Mouse (Mus musculus) layer of hippocampus, adult 2 months (tissue): ENCODE data around the gene Larp6. TPM values are rescaled to one million over a fixed set of nuclear protein-coding genes. Genes with fewer than 3 reads are reported as not detected.
A peak's percentile ranks its signal among the peaks of the same experiment; 100 is the strongest.

ENCODE experiments used
- DNase-seq, 2 experiments: peaks; one replicate each; pipeline ENCODE4 v3.0.0; 2022; ENCODE audit warnings: low spot score in 2 of 2
- H3K27ac ChIP-seq: fragments of 200-600 bp; 2 replicates; pipeline ENCODE4 v1.8.1; 2022
- H3K4me3 ChIP-seq: fragments of 200-600 bp; 2 replicates; pipeline ENCODE4 v1.8.1; 2022; ENCODE audit warnings: mild to moderate bottlenecking
- CTCF ChIP-seq: fragments of 200-600 bp; conservative IDR thresholded peaks from 2 replicates; pipeline ENCODE4 v1.8.1; 2022; ENCODE audit warnings: antibody characterized with exemption, mild to moderate bottlenecking, moderate library complexity
- total RNA-seq, 2 experiments: library from RNA; stranded (reverse); gene quantifications; 2 replicates each; pipeline ENCODE4 v1.2.3; 2021

The Larp6 gene
- total RNA-seq, 2 experiments from 2014 or later, result 37.9 to 39.2 TPM

- H3K27ac ChIP-seq, result no peak overlapping the region
- H3K4me3 ChIP-seq, result no peak overlapping the region
- peak; percentile 95 for TF ChIP-seq CTCF
- DNase-seq, result peak in 1 of 2 experiments; percentile 69
These were observed 43.5 kb downstream of the Larp6 start for GRCm38 (mm10) chr9:60756258-60756657.

- TF ChIP-seq CTCF, result no peak
- Histone ChIP-seq H3K27ac (no peak overlapping the region), H3K4me3 (no peak overlapping the region)
- no peak for DNase-seq
These were observed 44.3 kb downstream of the Larp6 start for GRCm38 (mm10) chr9:60756866-60757740.

- no peak for TF ChIP-seq CTCF
These were observed 45.0 kb downstream of the Larp6 start for GRCm38 (mm10) chr9:60757817-60758216.

GRCm38 (mm10) chr9:60759436-60760007 is 46.7 kb downstream of the Larp6 start:
- H3K4me3 ChIP-seq, result no peak overlapping the region
- H3K27ac ChIP-seq, result no peak overlapping the region
- no peak for DNase-seq
- TF ChIP-seq CTCF, result no peak

More at GRCm38 (mm10) chr9:60757817-60758216, 45.0 kb downstream of the Larp6 start:
- H3K4me3 ChIP-seq, result no peak overlapping the region
- no peak overlapping the region for H3K27ac ChIP-seq
- DNase-seq, result no peak

GRCm38 (mm10) chr9:60765181-60765580 is 52.4 kb downstream of the Larp6 start:
- no peak for TF ChIP-seq CTCF
- DNase-seq, result no peak
- Histone ChIP-seq H3K27ac (no peak overlapping the region), H3K4me3 (no peak overlapping the region)

GRCm38 (mm10) chr9:60768393-60768792 is 55.6 kb downstream of the Larp6 start:
- Histone ChIP-seq H3K4me3 (no peak overlapping the region), H3K27ac (no peak overlapping the region)
- TF ChIP-seq CTCF, result no peak
- no peak for DNase-seq

GRCm38 (mm10) chr9:60769711-60770111 is 56.9 kb downstream of the Larp6 start:
- Histone ChIP-seq H3K4me3 (no peak overlapping the region), H3K27ac (no peak overlapping the region)
- DNase-seq, result no peak
- TF ChIP-seq CTCF, result no peak

GRCm38 (mm10) chr9:60773713-60774112 is 60.9 kb downstream of the Larp6 start:
- TF ChIP-seq CTCF, result no peak
- Histone ChIP-seq H3K4me3 (no peak overlapping the region), H3K27ac (no peak overlapping the region)
- no peak for DNase-seq

GRCm38 (mm10) chr9:60776899-60777298 is 64.1 kb downstream of the Larp6 start:
- Histone ChIP-seq H3K4me3 (no peak overlapping the region), H3K27ac (no peak overlapping the region)
- no peak for TF ChIP-seq CTCF
- no peak for DNase-seq

- no peak overlapping the region for H3K27ac ChIP-seq
- no peak for TF ChIP-seq CTCF
- H3K4me3 ChIP-seq, result no peak overlapping the region
- no peak for DNase-seq
These were observed 69.4 kb downstream of the Larp6 start for GRCm38 (mm10) chr9:60782057-60782789.

- TF ChIP-seq CTCF, result no peak
- DNase-seq, result no peak
- Histone ChIP-seq H3K27ac (no peak overlapping the region), H3K4me3 (no peak overlapping the region)
These were observed 72.3 kb downstream of the Larp6 start for GRCm38 (mm10) chr9:60785069-60785468.

GRCm38 (mm10) chr9:60787517-60788110 is 74.8 kb downstream of the Larp6 start:
- no peak overlapping the region for H3K27ac ChIP-seq
- no peak overlapping the region for H3K4me3 ChIP-seq
- no peak for DNase-seq
- TF ChIP-seq CTCF, result no peak

Other genes starting within 250 kb of the Larp6 start
- 10 to 100 TPM; 18.9 to 20.9 TPM for gene Thsd4, start 190.9 kb upstream of the Larp6 start, total RNA-seq
- 10 to 100 TPM; 54.7 to 59.3 TPM for gene Lrrc49, start 24.8 kb upstream of the Larp6 start, total RNA-seq
- gene Uaca, start 81.6 kb downstream of the Larp6 start, total RNA-seq, result 1 to 10 TPM; 6.8 to 6.9 TPM